Mouse (Mus musculus) small intestine, adult 2 months (tissue): ENCODE measurements around the gene Stat5b.

ENCODE experiments used
- CTCF ChIP-seq: fragments of 200-500 bp; IDR thresholded peaks from 2 replicates; pipeline ENCODE4 v1.5.1; 2012; ENCODE audit warnings: low read depth, mild to moderate bottlenecking, control low read depth, inconsistent platforms, low read length, moderate library complexity, mixed read lengths; ENCODE audit not compliant: insufficient replicate concordance, insufficient read length; ENCODE audit errors: extremely low read depth
- POLR2A ChIP-seq: fragments of 200-500 bp; IDR thresholded peaks from 2 replicates; pipeline ENCODE4 v1.6.1; 2012; ENCODE audit warnings: low read depth, mild to moderate bottlenecking, control low read depth, inconsistent platforms, low read length, moderate library complexity

GRCm38 (mm10) chr11:100865618-100866017 lies 15.1 kb upstream of the Stat5b start:
- TF ChIP-seq CTCF (no peak), POLR2A (no peak)
